Mouse (Mus musculus) liver, adult 2 months (tissue): ENCODE results near the gene Rangap1.

Source experiments
- CTCF ChIP-seq: fragments of 200-500 bp; IDR thresholded peaks from 2 replicates; pipeline ENCODE4 v1.5.1; 2011; ENCODE audit warnings: low read depth, low read length, control low read depth
- POLR2A ChIP-seq: fragments of 200-500 bp; IDR thresholded peaks from 2 replicates; pipeline ENCODE4 v1.6.1; 2011; ENCODE audit warnings: low read length, control low read depth; ENCODE audit not compliant: insufficient read depth; ENCODE audit errors: extremely low read depth

DNA sequence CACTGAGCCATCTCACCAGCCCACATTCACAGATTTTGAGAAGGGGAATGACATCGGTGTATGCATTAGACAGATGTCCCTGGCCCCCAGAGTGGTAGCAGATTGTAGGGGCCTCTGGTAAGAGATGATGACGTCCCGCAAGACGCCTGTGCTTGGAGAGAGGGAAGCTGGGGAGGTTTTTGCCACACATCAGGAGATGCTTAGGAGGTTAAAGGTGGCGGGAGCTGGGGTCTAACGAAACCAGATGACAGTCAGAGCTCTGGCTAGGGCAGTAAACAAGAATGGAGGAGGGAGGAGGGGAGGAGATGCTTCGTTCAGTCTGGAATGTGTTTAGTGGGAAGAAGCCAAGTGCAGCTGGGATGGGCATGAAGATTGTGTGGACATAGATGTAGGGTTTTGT, 16.1 kb upstream of the Rangap1 start:
- TF ChIP-seq POLR2A (no peak), CTCF (no peak)
